Mouse (Mus musculus) heart, embryonic 15.5 days (tissue): ENCODE data around the gene Bmp6. TPM values are rescaled to one million over a fixed set of nuclear protein-coding genes. Genes with fewer than 3 reads are reported as not detected.

Experiments used
- ATAC-seq: fragments of 200-750 bp; cut with Nextera tagmentation; replicated peaks from 2 replicates; pipeline ENCODE4 v1.8.0; 2017; ENCODE audit warnings: low read depth, moderate TSS enrichment; ENCODE audit not compliant: insufficient number of reproducible peaks, insufficient read depth, low FRiP score
- H3K27ac ChIP-seq: fragments of 300-500 bp; sonication (generic); 2 replicates; pipeline ENCODE4 v1.5.1; 2015; ENCODE audit warnings: mild to moderate bottlenecking, inconsistent platforms
- H3K27me3 ChIP-seq: fragments of 300-500 bp; sonication (generic); 2 replicates; pipeline ENCODE4 v1.6.1; 2015; ENCODE audit warnings: inconsistent platforms
- H3K36me3 ChIP-seq: fragments of 300-500 bp; sonication (generic); 2 replicates; pipeline ENCODE4 v1.6.1; 2015; ENCODE audit warnings: mild to moderate bottlenecking, inconsistent platforms
- H3K4me1 ChIP-seq: fragments of 300-500 bp; sonication (generic); replicated peaks from 2 replicates; pipeline ENCODE4 v1.6.1; 2015; ENCODE audit warnings: inconsistent platforms
- H3K4me2 ChIP-seq: fragments of 300-500 bp; sonication (generic); 2 replicates; pipeline ENCODE4 v1.6.1; 2015; ENCODE audit warnings: inconsistent platforms, mild to moderate bottlenecking, moderate library complexity
- H3K4me3 ChIP-seq: fragments of 300-500 bp; sonication (generic); 2 replicates; pipeline ENCODE4 v1.5.1; 2015; ENCODE audit warnings: mild to moderate bottlenecking, inconsistent platforms
- H3K9ac ChIP-seq: fragments of 300-500 bp; sonication (generic); 2 replicates; pipeline ENCODE4 v1.6.1; 2015; ENCODE audit warnings: mild to moderate bottlenecking, inconsistent platforms
- H3K9me3 ChIP-seq: fragments of 300-500 bp; sonication (generic); replicated peaks from 2 replicates; pipeline ENCODE4 v1.6.1; 2016; ENCODE audit warnings: inconsistent platforms
- WGBS: fragments of 180-500 bp; shearing (Covaris S2); methylation state at CpG from one replicate; pipeline ENCODE4 v1.1.7; 2015; ENCODE audit warnings: mixed read lengths; 5-methylcytosine and 5-hydroxymethylcytosine counted together
- polyA plus RNA-seq: library from polyadenylated mRNA; unstranded; fragments of >200 nt; fragmentation: Nextera tagmentation; extraction: Ambion mirVana; gene quantifications from 2 replicates; pipeline ENCODE4 v1.2.1, GENCODE M21; 2015

The Bmp6 gene
- 2.7 and 3.8 TPM in 2 replicates for polyA plus RNA-seq

DNA sequence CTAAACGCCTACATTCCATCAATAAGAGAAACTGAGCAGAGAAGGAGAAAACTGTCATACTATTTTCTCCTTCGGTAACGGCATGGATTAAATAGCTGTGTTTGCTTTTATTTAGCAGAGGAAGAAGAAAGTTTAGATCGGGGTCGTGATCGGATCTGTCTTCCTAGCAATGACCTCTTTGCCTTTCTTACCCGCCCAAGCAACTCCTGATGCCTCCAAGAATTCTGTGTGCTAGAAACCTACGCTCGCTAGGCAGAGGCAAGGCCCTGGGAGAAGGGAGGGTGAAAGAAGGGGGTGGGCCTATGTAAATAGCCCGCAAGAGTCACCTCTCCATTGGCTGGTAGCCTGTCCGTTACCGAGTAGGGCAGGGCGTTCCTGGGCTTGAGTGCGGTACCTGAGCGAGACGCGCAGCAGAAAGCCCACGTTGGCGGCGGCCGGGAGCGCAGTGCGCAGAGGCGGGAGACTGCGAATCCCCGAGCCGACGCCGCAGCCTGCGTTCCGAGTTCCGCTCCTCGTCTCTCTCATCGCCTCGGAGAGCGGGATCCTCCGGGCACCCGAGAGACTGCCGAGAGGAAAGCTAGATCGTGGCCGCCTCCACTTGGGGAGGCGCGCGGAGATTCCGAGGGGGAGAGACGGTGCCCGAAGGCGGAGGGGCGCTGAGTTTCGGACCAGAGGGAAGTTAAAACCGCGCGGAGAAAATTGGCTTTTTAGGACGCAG is at the start of gene Bmp6:
TSS of gene Bmp6 (plus strand) at position 395 of the 718 bp plus-strand sequence.
- Histone ChIP-seq H3K4me2 (peak within 1 kb of the TSS; percentile 98), H3K27me3 (peaks cover 48% of the 10 kb centered on the region), H3K9ac (peak within 1 kb of the TSS; percentile 51), H3K36me3 (no peaks in the 10 kb centered on the region), H3K9me3 (no peaks in the 10 kb centered on the region), H3K4me3 (peak within 1 kb of the TSS; percentile 62), H3K4me1 (peaks cover 26% of the 10 kb centered on the region), H3K27ac (no peak within 1 kb of the TSS)
- peak; percentile 93 for ATAC-seq
- 3% methylated on average over 54 of the region's 54 CpGs for WGBS

DNA sequence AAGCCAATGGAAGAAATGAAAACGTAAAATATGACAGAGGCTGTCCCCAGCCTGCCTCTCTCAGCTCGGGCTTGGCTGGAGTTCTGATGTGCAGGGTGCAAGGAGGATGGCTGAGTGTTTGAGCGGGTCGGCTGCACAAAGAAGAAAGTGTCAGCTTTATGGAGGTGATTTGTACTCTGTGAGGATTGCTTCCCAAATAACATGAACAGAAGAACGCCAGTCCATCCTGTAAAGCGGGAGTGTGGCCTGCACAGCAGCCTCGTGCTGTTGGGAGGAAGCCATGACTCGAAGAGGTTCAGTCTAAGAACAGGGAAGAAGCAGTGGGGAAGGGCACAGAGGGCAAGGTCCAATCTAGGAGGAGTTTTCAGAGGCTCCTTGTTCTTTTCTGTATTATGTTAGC is 48.7 kb upstream of the Bmp6 start:
- Histone ChIP-seq H3K27me3 (no peaks in the 10 kb centered on the region), H3K4me2 (no peak overlapping the region), H3K9me3 (no peaks in the 10 kb centered on the region), H3K4me3 (no peak overlapping the region), H3K9ac (no peak overlapping the region), H3K27ac (no peak overlapping the region), H3K36me3 (no peaks in the 10 kb centered on the region), H3K4me1 (no peaks in the 10 kb centered on the region)
- no peak for ATAC-seq
- WGBS: 53% methylated on average over 8 of the region's 8 CpGs

DNA sequence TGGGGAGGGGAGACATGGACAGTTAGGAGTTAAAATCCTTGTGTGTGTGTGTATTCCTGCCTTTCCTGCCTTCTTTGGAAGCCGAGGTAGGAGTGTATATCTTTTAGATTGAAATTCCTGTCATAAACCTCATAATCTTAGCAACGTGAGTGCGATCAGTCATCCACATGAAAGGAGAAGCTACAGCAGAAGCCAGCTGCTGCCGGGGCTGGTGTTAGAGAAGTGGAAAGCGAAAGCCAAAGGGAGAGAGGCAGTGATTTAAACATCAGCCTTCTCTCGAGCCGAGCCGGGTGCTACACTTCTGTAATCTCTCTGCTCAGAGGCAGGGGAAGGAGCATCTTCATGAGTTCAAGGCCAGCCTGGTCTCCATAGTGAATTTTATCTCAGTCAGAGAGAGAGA is 48.3 kb upstream of the Bmp6 start:
- WGBS: 36% methylated on average over 8 of the region's 8 CpGs
- Histone ChIP-seq H3K4me2 (no peak overlapping the region), H3K27ac (no peak overlapping the region), H3K27me3 (no peaks in the 10 kb centered on the region), H3K4me1 (no peaks in the 10 kb centered on the region), H3K9ac (no peak overlapping the region), H3K36me3 (no peaks in the 10 kb centered on the region), H3K9me3 (no peaks in the 10 kb centered on the region), H3K4me3 (no peak overlapping the region)
- ATAC-seq: no peak

DNA sequence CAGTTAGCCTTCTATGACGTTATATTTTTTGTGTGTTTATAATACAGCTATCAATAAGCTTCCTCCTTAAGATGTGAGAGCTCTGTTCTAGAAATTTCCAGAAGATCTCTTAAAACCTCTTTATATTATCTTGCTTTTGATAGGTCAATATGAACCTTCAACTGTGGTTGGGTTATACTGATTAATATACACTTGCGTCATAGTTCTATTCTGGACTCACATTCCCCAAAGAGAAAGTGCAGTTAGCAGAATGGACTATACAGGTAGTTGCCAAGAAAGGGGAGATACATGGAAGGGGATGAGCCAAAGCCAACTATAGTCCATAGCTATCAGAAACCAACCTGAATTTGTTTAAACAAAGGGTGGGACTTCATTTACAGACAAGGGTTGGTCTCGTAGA is 33.8 kb upstream of the Bmp6 start:
- no peaks in the 10 kb centered on the region for H3K27me3 ChIP-seq
- H3K4me3 ChIP-seq: no peak overlapping the region
- H3K9ac ChIP-seq: no peak overlapping the region
- no peak overlapping the region for H3K4me2 ChIP-seq
- 84% methylated on average over 3 of the region's 3 CpGs for WGBS
- no peak overlapping the region for H3K27ac ChIP-seq
- H3K4me1 ChIP-seq: no peaks in the 10 kb centered on the region
- no peaks in the 10 kb centered on the region for H3K9me3 ChIP-seq
- no peak for ATAC-seq
- no peaks in the 10 kb centered on the region for H3K36me3 ChIP-seq

DNA sequence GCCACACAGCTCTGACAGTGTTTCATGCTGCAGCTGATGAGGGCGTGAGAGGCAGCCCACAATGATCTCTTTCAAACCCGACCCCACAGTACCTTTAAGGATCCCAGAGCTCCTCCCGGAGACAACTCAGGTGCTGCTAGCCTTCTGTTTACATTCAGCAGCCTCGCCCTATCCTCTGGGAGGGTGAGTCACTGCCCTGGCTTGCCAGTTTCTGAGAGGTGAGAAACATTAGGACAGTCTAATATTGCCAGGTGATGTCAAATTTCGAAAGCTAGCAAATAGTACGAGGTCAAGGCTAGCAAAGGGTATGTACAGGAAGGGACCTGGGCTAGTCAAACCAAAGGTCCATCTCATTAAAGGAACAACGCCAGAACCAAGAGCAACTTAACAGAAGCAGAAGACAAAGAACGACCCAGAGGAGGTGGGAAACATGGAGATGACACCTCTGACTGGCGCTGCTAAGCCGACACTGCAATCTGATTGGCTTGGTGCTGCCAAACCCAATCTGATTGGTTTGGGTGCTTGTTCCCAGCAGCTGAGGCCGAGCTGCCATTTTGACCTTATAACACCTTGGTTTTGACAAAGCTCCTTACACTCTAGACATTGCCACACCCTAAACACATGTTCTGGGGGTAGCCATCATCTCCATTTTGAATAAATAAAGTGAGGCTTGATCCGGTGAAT is 32.4 kb upstream of the Bmp6 start:
- no peak overlapping the region for H3K4me3 ChIP-seq
- no peaks in the 10 kb centered on the region for H3K27me3 ChIP-seq
- H3K27ac ChIP-seq: no peak overlapping the region
- H3K4me1 ChIP-seq: no peaks in the 10 kb centered on the region
- no peaks in the 10 kb centered on the region for H3K36me3 ChIP-seq
- no peaks in the 10 kb centered on the region for H3K9me3 ChIP-seq
- no peak overlapping the region for H3K4me2 ChIP-seq
- WGBS: 75% methylated on average over 12 of the region's 12 CpGs
- no peak overlapping the region for H3K9ac ChIP-seq
- ATAC-seq: no peak

DNA sequence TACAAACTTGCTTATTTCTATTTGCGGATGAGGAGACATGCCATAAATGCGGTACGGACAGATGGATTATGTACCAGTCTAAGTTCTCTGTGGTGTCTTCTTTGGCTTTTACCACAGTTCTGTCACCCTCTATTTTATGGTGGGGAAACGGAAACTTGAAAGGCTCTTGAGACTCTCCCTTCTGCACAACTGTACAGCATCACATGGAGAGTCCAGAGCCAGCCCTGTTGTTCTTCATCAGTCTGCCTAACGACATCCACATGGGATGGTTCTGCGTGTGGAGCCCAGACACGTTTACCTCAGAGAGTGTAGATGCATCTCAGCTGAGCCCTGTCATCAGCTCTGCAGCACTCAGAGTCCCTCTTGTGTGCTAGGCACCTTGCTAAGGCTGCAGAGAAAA is 30.3 kb upstream of the Bmp6 start:
- Histone ChIP-seq H3K36me3 (no peaks in the 10 kb centered on the region), H3K27ac (no peak overlapping the region), H3K9ac (no peak overlapping the region), H3K4me1 (no peaks in the 10 kb centered on the region), H3K4me3 (no peak overlapping the region), H3K4me2 (no peak overlapping the region), H3K9me3 (no peaks in the 10 kb centered on the region), H3K27me3 (no peaks in the 10 kb centered on the region)
- WGBS: 56% methylated on average over 7 of the region's 7 CpGs
- no peak for ATAC-seq

DNA sequence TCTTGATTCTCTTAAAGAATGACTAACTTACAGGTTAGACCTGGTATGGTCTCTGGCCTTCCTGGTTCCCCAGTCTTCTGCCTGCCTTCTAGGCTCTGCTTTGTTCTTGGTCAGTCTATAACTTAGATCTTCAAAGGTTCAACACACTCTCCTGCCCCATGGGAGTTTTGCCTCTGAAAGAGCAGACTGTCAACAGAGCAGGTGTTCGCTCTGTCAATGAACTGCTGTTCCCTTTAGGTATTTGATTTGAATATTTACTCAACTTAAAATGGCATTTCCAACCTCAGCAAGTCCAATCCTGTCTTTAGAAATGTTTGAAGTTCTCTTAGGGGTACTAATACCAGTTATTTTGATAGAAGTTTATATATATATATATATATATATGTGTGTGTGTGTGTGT is 26.5 kb upstream of the Bmp6 start:
- Histone ChIP-seq H3K9ac (no peak overlapping the region), H3K27me3 (no peaks in the 10 kb centered on the region), H3K4me3 (no peak overlapping the region), H3K4me1 (no peaks in the 10 kb centered on the region), H3K27ac (no peak overlapping the region), H3K4me2 (no peak overlapping the region), H3K9me3 (no peaks in the 10 kb centered on the region), H3K36me3 (no peaks in the 10 kb centered on the region)
- ATAC-seq: no peak
- 92% methylated on average over 1 of the region's 1 CpGs for WGBS

DNA sequence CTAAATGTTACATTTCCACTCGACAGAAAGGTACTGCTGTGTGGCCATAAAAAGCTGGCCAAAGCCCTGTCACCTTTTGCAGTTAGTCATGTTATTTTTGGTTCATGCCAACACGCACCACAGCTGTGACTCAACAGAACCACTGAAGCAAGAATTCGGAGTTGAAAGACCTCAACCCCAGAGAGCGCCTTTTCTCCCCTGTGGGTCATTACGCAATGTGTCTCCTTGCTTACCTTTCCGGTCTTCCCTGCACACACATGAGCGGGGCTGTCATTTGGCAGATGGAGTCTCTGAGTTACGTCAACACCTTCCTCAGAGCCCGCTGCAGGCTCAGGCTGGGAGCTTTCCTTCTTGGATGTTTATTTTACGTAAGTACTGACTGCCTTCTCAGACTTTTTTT is 24.6 kb upstream of the Bmp6 start:
- Histone ChIP-seq H3K27me3 (no peaks in the 10 kb centered on the region), H3K4me1 (peaks cover 6% of the 10 kb centered on the region), H3K27ac (no peak overlapping the region), H3K4me3 (no peak overlapping the region), H3K9ac (no peak overlapping the region), H3K4me2 (peak overlapping the region; percentile 44), H3K9me3 (no peaks in the 10 kb centered on the region), H3K36me3 (no peaks in the 10 kb centered on the region)
- no peak for ATAC-seq
- 27% methylated on average over 10 of the region's 10 CpGs for WGBS

DNA sequence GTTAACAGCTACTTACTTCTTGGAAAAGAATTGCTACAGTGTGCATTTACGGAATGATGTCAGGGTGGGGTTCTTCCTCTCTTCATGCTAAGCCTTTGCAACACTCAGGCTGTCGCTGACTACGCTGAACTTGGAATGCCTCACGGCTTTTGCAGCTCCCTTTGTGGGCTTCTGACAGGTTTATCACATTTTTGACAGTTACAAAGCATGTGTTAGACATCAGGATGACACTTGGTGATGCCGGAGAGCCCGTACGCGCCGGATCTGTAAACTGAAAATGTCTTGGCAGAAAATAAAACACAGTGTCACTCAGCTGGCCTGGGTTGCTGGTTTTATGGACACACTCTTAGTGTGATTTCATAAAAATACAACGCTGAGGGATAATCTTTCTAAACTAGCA is 20.5 kb upstream of the Bmp6 start:
- WGBS: 15% methylated on average over 10 of the region's 10 CpGs
- Histone ChIP-seq H3K4me1 (peaks cover 6% of the 10 kb centered on the region), H3K9ac (no peak overlapping the region), H3K27ac (peak overlapping the region; percentile 21; the same call in 1 of the 2 replicates), H3K9me3 (no peaks in the 10 kb centered on the region), H3K27me3 (no peaks in the 10 kb centered on the region), H3K4me2 (peak overlapping the region; percentile 55), H3K4me3 (peak overlapping the region; percentile 2; the same call in 1 of the 2 replicates), H3K36me3 (no peaks in the 10 kb centered on the region)
- peak; percentile 69 for ATAC-seq

DNA sequence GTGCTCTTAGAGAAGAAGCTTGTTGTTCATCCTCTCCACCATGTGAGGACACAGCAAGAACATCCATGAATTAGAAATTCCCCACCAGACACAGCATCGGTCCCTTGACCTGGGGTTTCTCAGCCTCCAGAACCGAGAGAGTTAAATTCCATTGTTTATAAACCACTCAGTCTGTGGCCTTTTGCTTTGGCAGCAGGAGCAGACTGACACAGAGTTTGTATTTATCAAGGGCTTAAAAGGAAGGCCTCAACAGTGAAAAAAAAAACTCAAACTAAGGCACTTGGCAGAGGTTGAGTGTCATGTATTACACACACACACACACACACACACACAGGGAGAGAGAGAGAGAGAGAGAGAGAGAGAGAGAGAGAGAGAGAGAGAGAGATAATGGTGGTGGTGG is 17.5 kb upstream of the Bmp6 start:
- Histone ChIP-seq H3K27ac (no peak overlapping the region), H3K9ac (no peak overlapping the region), H3K27me3 (no peaks in the 10 kb centered on the region), H3K9me3 (no peaks in the 10 kb centered on the region), H3K4me1 (peaks cover 6% of the 10 kb centered on the region), H3K4me3 (no peak overlapping the region), H3K36me3 (no peaks in the 10 kb centered on the region), H3K4me2 (no peak overlapping the region)
- no peak for ATAC-seq
- WGBS: 20% methylated on average over 2 of the region's 2 CpGs

DNA sequence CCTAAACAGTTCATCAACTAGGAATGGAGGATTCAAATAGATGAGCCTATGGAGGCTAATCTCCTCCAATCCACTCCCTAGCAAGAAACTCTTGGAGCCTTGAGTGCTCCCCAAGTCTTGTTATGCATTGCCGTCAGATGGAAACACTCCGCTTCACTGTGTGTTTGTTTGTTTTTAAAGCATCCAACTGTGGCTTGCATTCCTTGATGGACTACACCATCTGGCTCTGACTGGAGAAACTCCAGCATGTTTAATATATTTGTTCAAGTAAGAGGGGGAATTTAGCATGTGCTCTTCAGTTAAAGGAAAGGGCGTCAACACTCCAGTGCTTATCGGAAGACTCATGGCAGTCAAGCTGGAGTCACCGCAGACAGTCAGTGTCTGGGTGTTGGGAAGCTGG is 11.4 kb upstream of the Bmp6 start:
- Histone ChIP-seq H3K4me2 (no peak overlapping the region), H3K27ac (no peak overlapping the region), H3K4me1 (no peaks in the 10 kb centered on the region), H3K4me3 (no peak overlapping the region), H3K27me3 (no peaks in the 10 kb centered on the region; the same call in 1 of the 2 replicates), H3K9me3 (0 out of 2 replicates have a peak, but pooled peaks cover 2% of the 10 kb centered on the region), H3K36me3 (no peaks in the 10 kb centered on the region), H3K9ac (no peak overlapping the region)
- 70% methylated on average over 5 of the region's 5 CpGs for WGBS
- no peak for ATAC-seq

DNA sequence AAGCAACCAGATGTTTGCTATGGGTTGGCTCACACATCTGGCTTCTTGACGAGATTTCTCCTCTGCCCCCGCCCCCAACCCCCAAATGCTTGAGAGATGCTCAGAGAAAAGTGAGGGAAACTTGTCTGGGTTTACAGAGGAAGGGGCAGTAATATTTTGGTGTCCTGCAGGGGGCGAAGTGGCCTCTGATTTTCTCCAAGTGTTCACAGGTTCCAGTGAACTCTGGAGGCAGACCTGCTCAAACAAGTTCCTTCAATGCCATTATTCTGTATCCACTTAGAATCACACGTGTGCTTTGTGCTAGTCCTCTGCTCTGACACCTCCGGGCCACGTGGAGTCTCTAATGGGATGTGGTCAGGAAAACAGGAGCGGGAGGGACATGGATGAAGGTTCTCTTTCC is 2.3 kb upstream of the Bmp6 start:
- ATAC-seq: no peak
- 24% methylated on average over 7 of the region's 7 CpGs for WGBS
- H3K27ac ChIP-seq: no peak overlapping the region

More for the DNA sequence above, 2.3 kb upstream of the Bmp6 start:
- Histone ChIP-seq H3K27me3 (peaks cover 40% of the 10 kb centered on the region), H3K36me3 (no peaks in the 10 kb centered on the region), H3K4me1 (peaks cover 26% of the 10 kb centered on the region), H3K4me3 (no peak overlapping the region), H3K9me3 (0 out of 2 replicates have a peak, but pooled peaks cover 2% of the 10 kb centered on the region), H3K9ac (no peak overlapping the region), H3K4me2 (no peak overlapping the region)
